Mouse (Mus musculus) adrenal gland, adult (tissue): ENCODE data around the gene Mpdu1.

Experiments
- DNase-seq, 2 experiments: peaks; one replicate each; pipeline ENCODE4 v3.0.0; 2022 to 2023; ENCODE audit warnings: low spot score in 1 of 2; ENCODE audit not compliant: inconsistent age in 2 of 2

The Mpdu1 gene

DNA sequence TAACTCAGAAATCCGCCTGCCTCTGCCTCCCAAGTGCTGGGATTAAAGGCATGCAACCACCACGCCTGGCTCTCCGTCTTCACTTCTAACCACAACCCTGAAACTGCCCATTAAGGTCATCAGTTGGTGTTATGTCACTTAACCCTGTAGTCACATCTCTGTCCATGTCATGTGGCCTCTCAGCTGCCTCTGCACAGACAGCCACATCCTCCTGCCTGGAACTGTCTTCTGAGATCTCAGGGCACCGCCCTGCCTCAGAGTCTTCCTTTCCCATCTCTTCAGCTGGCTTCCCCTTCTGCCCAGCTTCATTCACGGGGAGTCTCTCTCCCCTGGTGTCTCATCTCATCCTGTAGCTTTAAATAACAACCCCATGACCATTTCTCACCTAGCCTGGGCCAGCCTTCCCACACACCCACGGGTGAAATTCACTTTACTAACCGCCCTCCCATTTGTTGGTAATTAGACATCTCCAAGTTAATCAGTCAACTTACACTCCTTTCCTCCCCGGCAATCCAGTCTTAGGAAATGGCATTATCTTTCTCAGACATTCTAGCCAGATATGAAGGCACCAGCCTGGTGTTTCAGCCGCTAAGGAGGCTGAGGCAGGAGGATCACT is 29.9 kb upstream of the Mpdu1 start:
- no peak for DNase-seq

DNA sequence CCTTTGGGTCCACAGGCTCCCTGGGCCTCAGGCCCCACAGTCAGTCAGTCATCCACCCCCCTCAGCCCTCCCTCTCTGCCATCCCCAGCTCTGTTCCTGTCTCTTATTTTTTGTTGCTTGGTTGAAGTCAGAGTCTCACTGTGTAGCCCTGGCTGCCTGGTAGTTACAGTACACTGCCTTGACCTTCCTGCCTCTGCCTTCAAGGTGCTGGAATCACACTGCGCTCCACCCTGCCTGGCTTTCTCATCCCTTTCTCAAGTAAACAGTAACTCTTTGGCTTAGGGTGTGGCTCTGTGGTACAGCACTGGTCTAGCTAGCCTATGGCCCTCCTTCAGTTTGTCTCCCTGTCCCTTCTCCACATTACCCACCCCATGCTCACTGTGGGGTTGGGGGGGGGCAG is 27.4 kb upstream of the Mpdu1 start:
- DNase-seq: no peak

DNA sequence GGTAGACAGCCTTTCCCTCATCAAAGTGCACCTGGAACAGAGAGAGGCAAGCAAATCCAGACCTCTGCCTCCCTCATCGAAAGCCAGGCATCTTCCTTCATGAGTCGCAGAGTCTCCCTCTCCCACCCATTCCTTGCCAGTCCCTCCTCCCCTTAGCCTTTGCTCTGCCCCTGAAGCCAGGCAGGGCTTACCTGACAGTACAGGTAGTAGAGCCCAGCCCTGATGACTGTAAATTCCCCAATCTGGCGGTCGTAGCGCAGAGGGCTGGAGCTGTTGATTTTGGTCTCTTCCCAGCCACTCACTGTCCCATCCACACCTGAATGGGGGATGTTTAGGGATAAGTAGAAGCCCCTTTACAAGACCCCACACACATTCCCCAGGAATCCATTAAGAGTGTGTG is 24.6 kb upstream of the Mpdu1 start:
- no peak for DNase-seq

DNA sequence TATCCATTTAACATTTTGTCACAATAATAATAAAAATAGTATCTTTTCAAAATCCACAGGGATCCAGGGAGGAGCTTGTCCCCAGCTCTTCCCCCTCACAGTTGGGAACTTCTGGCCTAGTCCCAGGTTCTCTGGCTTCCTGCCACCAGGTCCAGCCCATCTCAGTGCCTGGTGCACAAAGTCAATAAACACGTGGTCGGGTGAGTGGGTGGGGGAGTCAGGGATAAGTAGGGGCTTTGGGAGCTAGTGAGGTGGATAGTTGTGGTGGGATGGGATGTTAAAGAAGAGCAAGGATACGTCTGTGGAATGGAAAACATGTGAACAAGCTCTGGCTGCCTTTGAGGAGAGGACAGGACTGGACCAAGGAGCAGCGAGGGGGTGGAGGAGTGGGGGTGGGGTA is 23.9 kb upstream of the Mpdu1 start:
- DNase-seq: peak; percentile 67 to 81

DNA sequence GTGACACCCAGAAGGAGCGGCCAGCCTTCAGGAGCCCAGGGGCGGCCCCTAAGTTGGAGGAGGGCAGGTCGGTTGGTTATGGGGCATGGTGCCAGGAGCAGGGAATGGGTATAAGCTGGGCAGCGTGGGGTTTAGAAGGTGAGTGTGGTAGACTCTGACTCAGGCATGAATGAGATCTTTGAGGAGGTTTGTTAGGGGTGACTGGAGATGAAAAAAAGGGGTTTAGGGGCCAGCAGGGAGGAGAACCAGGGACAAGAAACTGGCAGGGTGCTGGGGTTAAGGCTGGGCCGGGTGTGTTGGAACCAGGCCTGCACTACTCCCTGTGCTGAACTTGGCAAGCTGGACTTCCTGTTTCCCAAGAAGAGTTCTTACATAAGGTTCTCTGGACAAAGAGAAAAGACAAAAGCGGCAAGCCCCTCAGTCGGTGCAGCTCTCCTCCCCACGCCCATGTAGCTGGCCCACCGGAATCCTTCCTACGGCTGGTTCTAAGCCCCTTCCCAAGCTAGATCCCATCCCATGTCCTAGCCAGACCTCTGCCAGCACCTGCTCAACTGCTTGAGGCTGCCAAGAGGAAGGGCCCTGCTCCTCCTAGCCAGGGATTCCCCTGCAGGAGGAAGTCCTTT is 23.2 kb upstream of the Mpdu1 start, which contains the start of gene Tnfsf13:
Gene Tnfsf13 (minus strand): TSS at position 259 of the 623 bp plus-strand sequence.
- DNase-seq: peak; percentile 80 to 95

DNA sequence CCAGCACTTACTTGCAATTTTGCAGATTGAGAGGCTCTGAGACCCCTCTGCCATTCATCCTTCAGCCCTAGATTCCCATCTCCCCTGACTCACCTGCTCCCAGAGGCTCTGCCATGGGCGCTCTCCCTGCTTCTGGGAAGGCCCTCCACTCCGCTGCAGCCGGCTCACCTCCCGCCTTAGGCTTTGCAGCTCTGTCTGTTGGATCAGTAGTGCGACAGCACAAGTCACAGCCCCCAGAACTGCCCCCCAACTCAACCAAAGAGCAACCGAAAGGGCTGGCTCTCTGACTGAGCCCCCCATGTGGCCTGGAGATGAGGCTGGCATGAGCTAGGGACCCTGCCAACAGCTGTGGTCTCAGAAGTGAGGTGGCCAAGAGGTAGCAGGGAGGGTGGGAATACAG is 22.5 kb upstream of the Mpdu1 start:
- no peak for DNase-seq

DNA sequence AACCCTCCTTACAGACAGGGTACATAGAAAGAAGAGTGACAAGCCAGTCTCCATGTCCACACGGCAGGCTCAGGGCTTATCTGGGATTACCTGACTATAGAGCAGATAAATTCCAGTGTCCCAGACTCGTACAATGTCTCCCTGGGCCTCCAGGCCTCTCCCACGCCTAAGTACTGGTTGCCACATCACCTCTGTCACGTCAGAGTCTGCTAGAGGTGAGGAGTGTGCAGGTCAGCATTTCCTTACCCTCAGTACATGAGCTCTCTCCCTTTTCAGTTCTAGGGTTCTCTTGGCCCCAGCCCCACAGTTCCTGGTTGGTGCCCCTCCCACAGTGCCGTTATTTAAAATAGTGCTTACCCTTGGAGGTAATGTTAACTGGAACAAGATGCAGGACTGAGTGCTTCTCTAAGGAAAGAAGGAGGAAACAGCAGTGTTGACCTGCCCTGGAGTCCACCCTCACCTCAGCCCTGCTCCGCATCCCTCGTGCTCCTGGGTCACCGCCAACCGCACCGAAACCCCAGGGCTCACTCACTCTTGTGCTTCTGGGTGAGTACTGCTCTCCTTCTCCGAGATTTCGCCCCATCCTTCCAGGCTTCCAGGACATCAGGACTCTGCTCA is 21.8 kb upstream of the Mpdu1 start:
- DNase-seq: peak; percentile 42 to 54

DNA sequence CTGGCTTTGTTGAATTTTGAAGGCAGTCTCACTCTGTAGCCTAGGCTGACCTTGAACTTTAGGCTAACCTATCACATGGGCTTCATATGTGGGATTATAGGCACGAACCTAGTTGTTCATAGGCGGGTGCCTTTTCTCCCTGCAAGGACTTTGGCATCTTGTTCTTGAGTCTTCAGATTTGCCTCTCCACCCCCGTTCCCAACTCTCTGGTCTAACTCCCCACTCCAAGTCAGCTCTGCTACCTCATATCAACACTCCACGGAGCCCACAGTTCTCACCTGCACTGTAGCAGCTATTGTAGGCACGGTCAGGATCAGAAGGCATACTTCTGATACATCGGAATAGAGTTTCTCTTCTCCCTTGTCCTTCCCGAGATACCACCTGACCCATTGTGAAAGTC is 21.1 kb upstream of the Mpdu1 start:
- DNase-seq: peak in 1 of 2 experiments; percentile 54

DNA sequence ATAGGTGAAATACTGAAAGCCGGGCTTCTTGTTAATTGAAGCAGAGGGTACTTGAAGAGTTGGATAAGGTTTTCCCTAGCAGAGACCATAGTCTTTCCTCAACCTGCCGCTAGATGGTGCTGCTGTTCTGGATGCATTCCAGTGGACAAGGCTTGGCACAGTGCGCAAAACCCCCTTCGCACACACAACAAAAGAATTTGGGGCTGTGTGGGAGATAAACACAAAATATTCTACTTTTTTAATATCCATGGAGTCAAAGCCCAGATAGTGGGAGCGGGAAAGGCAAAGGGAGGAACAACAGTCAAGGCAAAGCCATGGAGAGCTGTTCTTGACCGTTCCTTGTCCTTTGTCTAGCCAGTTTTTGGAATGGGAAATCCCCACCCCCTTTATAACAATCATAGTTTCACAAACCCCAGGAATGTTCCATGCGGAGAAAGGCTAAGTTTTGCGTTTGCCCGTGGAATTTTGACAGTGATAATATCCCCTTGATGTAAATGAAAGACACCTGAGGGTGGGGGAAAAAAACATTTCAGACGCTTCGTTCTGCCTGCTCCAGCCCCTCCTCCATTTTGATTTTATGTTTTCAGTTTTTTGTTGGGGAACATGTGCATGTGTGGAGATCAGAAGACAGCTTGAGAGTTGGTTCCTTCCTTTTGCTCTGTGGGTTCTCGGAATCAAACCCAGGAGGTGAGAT is 20.5 kb upstream of the Mpdu1 start:
- DNase-seq: peak; percentile 89 to 97

DNA sequence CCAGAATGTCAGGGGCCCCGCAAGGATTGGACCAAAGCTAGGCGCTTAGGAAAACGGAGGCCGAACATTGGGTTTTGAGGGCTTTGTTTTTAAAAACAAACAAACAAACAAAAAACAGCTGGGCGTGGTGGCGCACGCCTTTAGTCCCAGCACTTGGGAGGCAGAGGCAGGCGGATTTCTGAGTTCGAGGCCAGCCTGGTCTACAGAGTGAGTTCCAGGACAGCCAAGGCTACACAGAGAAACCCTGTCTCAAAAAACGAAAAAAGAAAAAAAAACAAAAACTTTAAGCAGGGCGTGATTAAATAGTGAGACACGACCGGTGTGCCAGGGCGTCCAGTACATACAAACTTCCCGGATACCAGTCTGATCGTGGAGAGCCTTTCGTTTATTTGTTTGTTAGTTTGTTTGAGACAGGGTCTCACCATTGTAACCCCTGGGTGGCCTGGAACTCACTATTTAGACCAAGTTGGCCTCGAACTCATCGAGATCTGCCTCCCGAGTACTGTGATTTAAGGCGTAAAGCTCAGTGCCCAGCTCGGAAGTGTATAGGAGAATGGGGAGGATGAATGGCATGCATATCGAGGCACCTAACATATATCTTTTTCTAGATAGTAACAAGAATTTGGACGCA is 19.9 kb upstream of the Mpdu1 start:
- peak in 1 of 2 experiments; percentile 46 for DNase-seq

DNA sequence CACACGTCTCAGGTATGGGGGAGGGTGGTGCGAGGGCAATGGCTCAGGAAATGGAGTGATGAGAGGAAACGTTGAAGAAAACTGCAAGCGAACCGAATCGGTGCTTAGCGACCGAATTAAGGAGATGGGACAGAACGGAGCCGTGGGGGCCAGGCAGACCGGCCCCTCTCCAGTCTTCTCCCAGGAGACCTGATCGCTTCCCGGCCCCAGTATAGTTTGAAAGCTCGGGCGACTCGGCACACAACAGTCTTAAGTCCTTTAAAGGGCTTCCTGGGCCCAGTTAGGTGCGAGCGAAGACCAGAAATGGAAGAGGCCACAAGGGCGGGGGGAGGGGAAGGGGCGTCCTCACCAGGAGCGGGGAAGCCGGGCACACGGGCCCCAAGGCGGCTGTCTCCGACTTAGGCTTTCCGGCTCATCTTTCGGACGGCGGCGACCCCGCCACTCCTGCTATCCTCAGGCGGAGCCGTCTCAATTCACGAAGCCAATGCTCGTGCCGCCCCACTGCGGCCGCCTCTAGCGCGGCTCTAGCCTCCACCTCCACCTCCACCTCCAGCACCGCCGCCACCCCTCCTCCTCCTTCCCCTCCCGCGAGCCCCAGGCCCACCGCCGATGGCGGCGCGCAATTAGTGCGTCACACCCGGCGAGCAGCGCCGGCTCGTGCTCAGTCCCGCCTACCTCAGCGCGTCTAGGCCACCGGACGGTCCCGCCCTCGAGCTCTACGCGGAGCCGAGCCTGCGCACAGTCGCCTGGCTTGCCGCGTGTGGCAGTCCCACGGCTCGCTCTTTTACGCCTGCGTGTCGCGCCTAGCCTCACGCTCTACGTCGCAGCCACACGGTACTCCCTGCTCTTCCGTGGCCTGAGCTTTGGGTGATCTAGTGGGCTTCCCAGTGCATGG is 19.1 kb upstream of the Mpdu1 start, which contains the start of gene Senp3:
Gene Senp3 (minus strand): TSS at position 771 of the 895 bp plus-strand sequence.
- DNase-seq: peak; percentile 98

DNA sequence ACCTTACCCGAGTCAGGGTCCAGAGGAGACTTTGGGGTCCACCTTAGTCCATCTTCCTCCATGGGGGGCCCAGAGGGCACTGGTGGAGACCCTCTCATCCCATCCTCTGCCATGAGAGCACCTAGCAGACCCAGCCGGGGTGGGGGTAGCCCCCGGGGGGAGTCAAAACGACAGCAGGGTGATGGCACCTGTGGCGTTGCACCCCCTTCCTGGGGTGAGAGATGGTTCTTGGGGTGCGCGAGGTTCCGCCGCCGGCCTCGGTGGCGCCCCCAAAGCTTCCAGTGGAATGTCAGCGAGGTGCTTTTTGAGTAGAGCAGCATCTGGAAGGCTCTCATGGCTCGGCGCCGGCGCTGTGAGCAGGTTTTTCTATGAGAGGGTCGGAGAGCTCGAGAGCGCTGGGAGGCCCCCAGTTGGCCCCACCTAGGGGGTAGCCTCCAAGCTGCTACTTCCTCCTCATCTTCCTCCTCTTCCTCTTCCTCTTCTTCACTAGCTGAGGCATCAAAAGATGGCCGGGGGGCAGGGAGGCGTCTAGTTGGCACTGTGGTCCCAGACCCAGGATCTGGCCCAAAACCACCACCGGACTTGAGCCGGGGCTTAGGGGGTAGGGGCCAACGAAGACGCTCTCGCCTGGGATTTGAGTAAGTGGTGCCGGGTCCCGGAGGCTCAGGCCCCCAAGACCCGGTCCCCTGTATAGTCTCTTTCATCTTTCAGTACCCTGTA is 17.9 kb upstream of the Mpdu1 start:
- DNase-seq: peak in 1 of 2 experiments; percentile 51

DNA sequence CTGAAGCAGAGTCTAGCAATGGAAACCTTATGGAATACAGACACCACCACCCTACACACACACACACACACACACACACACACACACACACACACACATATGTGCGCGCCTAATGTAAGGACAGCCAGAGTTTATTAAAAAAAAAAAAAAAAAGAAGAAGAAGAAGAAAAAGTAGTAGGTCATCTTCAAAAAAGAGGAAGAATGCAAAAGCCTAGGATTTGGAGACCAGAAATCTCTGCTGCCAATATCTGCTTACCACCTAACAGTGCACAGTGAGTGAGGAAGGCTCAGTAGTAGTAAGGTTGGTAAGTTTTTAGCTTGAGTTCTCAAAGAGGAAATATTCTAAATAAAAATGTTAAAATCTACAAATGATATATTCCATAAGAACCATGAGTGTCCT is 16.7 kb upstream of the Mpdu1 start:
- no peak for DNase-seq

DNA sequence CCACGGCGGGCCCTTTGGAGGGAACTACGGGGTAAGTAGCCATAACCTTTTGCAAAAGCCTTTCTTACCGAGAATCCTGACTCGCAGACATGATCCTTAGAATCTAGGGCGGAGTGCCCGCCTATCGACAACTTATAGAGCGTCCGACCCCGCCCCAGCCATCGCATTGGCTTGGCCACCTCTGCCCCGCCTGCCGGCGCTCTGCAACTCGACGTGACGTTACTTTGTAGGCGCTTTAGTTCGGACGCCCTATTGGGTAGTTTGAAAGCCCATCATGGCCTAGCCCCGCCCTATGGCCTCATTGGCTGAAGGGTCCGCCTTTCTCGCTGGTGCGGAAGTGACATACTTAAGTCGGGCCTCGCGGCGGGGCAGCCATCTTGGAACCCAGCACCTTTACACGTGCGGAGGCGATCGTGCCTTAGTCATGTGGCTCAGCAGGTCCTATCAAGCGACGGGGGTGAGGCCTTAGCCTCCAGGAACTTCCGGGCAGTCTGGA is 9.8 kb upstream of the Mpdu1 start, which contains the start of gene Eif4a1:
Gene Eif4a1 (minus strand): TSS at position 213 of the 496 bp plus-strand sequence.
- peak; percentile 100 for DNase-seq

DNA sequence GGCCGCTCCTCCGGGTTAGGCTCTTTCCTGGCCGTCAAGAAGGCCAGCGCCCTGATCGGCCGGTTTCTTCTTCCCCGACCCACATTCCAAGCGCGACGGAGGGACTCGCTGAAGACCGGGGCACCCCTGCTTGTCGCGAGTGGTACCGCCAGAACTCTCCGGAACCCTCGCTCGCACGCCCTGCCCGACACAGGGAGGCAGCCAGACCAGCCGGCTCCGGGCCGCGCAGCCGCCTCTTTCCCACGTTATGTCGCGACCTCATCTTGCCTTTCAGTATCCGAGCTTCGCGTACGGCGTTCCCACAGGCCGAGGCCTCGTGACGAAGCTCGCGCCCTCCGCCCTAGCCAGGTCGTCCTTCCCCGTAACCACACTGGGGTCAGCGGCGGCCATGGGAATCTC is 9.3 kb upstream of the Mpdu1 start:
- DNase-seq: no peak

DNA sequence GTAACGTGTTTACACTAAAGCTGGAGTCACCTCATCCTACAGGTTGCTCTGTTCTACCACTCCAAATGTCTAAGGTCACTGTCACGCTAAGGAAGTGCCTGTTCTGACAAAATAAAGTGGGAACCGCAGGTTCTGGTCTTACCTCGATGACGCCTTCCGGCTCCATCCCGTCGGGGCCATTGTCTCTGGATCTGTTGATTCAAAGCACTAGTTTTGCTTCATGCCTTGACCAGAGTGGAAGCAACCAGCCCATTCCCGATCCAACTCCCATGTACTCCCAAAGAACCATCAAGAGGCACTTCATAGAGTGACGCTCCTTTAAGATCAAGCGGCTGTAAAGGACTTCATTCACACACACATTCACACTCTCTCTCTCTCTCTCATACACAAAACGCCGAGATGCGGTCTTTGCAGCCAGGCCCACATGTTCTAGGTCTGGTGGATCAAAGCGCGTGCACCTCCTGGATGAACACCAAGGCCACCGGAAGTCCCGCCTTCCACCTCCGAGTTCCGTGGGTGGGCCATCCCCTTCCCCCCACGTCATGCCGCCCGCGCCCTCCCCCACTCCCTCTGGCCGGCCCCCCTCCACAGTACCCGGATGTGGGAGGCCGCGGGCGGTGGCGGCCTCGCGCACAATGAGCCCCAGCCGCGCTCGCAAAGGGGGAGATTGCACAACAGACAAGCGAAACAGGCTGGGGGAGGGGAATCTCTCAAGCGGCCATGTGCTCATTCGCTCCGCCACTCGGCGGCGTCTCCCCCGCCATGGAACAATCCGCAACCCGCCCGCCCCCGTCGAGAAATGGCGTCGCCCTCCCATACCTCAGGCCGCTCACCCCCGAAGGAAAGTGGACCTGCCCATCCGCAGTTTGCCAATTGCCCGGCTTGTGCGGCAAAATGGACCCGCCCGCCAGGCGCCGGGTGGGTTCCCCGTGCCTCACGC is 8.6 kb upstream of the Mpdu1 start:
- peak; percentile 96 to 99 for DNase-seq

DNA sequence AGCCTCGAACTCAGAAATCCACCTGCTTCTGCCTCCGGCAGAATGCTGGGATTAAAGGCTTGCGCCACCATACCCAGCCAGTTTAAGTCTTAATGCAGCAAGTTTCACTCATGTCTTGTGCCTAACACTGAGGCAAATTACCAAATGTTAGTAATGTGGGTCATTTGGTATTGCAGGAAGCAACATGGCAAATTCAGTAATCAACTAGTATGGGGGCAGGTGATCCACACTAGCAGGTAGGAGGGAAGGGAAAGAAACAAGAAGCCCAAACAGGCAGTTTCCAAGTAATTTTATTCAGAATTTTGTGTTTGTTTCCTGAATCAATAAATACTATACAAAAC is 4.2 kb upstream of the Mpdu1 start:
- no peak for DNase-seq

DNA sequence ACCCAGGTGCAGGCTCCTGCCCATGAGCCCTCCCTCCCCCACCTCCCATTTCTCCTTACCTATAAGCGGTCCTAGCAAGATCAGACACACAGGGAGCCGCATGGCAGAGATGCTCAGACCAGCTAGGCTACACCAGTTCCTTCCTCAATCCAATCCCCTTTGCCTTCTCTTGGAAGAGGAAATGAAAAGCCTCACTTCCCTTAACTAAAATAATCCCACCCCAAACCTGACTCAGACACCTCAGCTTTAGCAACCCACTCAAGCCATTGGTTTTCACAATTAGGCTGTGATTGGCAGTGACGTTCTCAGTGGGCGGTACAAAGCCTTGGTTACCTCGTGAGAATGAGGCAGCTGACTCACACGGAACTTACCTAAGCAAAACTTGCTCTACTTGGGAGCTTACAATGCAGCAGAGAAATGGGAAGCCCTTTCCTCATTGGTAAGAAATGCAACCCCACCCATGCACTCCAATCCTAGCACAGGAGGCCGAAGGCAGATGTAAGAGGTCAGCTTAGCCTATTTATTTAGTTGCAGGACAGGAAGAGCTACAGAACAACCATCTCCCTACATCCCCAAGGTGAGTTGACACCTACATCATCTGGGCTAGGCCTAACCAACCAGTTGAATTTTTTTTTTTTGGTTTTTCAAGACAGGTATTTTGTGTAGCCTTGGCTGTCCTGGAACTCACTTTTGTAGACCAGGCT is 3.7 kb upstream of the Mpdu1 start, which contains the start of gene Cd68:
Gene Cd68 (minus strand): TSS at position 193 of the 704 bp plus-strand sequence.
- peak; percentile 55 to 80 for DNase-seq
